Mouse (Mus musculus) heart, postnatal 14 days (tissue): ENCODE measurements around the gene Lcorl. TPM values are rescaled to one million over a fixed set of nuclear protein-coding genes. Genes with fewer than 3 reads are reported as not detected.

Experiments used
- DNase-seq, 2 experiments: peaks; one replicate each; pipeline ENCODE4 v3.0.0; 2021 to 2022
- intact Hi-C: fragments of 180-260 bp; cut with DNase I; formaldehyde crosslinking; loops from one replicate; pipeline ENCODE4 v1.15.1; 2025
- long read RNA-seq, 2 experiments: library from polyadenylated mRNA; stranded (forward); transcript quantifications; one replicate each; pipeline ENCODE4 v2.0.0; 2021
- total RNA-seq, 2 experiments: library from RNA; stranded (reverse); gene quantifications; 2 replicates each; pipeline ENCODE4 v1.2.3; 2021

Lcorl gene
- total RNA-seq: 10 to 100 TPM; 11.2 to 11.7 TPM
- long read RNA-seq, experiment 1, full-length matches to known transcripts: 4 of 6 reads
- long read RNA-seq, experiment 1, partial matches to known transcripts: 0 of 6 reads
- long read RNA-seq, experiment 1, other reads (novel, unspliced or antisense): 2 of 6 reads
- long read RNA-seq, experiment 2, full-length matches to known transcripts: 2 of 3 reads
- long read RNA-seq, experiment 2, partial matches to known transcripts: 0 of 3 reads
- long read RNA-seq, experiment 2, other reads (novel, unspliced or antisense): 1 of 3 reads

DNA sequence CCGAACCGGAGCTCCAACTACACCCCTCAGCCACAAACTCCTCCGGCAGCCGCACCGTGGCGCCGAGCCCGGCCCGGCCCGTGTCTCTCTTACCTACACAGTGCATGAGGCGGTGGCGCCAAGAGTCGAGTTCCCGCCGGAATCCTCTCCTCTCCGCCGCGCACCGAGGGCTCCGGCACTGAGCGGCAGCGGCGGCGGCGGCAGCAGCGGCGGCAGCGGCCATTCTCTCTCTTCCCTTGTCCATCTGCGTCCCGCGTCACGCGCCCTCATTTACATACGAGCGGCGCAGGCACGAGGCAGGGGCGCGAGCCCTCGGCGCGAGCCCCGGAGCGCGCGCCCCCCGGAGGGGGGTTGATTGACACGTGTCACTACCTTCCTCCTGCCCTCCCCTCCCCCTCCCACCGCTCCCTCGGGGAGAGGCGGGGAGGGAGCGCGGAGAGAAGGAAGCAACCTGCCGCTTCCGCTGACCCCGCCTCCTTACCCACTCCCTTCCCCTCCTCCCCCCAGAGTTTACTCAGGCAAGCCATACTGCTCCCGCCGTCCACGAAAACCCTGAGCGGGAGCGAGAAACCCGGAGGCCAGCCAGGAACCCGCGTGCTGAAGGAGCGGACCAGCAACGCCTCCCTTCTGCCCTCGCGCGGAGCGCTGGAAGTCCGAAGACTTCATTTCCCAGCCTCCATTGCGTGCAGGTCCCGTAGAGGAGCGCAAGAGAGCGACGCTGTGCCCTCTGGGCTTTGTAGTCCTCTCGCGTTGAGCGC lies at the start of gene Lcorl:
Gene Lcorl, minus strand, starts transcription at position 362 of the 758 bp plus-strand sequence.
- peak; percentile 93 for DNase-seq
- intact Hi-C loops: loop anchor here (5.0 kb wide), 4 partner anchors 100 to 490 kb away; no protein-coding TSS in a partner anchor

DNA sequence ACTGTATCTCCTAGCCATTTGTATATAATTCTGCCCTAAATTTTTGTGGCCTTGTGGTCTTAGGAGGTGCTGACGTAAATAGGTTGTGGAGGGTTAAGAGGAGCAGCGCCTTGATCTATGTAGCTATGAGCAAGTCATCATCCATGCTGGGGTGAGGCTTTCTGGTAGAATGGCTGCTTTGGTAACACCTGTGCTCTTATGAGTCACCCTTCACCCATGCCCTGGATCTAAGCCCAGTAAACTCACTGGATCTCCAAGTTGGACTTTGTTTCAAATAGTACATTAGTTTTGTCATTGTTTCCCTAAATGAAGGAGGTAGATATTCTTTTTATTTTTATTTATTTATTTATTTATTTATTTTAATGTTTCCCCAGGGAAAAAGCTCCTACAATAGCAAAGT lies 47.3 kb upstream of the Lcorl start:
- DNase-seq: no peak
- intact Hi-C loops: no loop called here

DNA sequence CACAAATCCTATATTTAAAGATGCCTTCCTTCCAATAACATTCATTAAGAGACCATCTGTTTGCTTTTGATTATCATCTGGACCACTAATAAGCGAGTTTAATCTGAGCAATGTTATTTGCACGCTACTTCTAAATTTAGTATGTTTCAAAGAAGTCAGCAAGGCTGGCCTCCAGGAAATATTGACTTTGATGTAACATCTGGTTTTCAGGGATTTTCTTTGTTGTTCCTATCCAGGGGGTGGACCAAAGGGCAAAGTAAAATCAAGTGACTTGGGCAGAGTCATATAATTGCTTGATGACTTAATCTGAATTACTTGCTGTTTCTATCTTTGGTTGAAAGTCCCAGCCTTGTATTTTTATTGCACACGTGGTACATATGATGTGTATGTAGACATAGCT lies 45.8 kb upstream of the Lcorl start:
- intact Hi-C loops: no loop called here
- DNase-seq: no peak

DNA sequence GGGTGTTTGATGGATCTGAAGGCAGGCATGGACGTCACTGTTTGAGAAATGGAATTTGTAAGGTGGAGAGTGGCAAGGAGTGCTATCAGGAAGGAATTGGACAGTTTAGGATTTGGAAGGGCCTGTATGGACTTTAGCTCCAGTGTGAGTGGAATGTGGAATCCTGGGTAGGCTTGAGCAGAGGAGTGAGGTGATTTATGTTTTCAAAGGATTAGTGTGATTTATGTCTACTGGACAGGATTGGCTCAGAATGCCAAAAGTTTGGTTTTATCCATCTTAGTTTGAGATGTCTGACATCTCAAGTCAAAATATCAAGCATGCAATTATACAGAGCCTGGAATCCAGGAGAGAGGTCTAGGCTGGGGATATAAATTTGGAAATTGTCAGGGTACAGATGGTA lies 37.9 kb upstream of the Lcorl start:
- intact Hi-C loops: no loop called here
- no peak for DNase-seq

DNA sequence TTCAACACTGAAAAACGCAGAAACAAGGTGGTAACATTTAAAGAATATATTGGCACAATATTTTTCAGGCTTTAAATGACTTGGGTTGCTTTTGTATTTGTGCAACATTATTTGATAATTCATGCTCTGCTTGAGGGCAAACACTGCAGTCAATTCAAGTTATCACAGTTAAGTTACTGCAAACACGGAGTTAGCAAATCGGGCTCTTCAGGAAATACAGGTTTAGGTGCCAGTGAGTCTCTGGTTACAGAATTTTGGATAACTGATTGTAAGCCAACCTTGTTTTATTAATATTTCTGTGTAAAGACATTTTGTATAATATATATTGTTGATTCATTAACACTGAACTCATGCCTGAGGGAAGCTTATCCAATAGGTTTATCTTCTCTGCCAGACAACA lies 36.3 kb upstream of the Lcorl start:
- DNase-seq: no peak
- intact Hi-C loops: no loop called here

DNA sequence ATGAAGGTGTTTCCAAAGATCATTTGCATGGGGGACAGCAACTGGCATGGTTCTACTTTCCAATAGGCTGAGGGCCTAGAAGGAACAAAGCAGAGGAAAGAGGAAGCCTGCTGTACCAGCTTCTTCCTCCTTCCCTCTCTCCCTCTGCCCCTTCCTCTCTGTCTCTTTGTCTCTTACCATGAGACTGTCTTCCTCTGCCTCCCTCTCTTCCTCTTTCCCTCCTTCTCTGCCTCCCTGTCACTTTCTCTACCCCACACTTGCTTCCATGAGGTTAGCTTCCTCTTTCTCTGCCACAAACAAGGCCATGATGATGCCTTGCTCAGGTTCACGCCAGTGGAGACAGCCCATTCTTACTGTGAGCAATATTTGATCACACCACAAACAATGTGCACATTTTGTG lies 18.9 kb upstream of the Lcorl start:
- intact Hi-C loops: no loop called here
- no peak for DNase-seq

DNA sequence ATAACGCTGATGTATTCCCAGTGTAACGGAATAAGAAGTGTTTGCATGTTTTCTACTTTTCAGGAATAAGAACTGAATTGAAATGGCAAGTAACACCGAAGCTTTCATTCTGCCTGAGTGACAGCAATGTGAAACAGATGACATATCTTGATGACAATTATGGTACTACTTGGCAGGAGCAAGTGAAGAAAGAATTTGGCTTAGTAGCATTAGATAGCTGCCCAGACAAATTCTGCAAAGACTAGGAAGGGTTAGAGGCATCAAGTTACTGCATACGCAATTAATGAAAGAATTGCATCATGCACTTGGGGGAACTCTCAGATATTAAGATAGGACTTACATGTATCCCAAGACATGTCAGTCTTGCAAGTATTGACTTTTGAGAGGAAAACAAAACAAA lies 18.1 kb upstream of the Lcorl start:
- DNase-seq: no peak
- intact Hi-C loops: no loop called here

DNA sequence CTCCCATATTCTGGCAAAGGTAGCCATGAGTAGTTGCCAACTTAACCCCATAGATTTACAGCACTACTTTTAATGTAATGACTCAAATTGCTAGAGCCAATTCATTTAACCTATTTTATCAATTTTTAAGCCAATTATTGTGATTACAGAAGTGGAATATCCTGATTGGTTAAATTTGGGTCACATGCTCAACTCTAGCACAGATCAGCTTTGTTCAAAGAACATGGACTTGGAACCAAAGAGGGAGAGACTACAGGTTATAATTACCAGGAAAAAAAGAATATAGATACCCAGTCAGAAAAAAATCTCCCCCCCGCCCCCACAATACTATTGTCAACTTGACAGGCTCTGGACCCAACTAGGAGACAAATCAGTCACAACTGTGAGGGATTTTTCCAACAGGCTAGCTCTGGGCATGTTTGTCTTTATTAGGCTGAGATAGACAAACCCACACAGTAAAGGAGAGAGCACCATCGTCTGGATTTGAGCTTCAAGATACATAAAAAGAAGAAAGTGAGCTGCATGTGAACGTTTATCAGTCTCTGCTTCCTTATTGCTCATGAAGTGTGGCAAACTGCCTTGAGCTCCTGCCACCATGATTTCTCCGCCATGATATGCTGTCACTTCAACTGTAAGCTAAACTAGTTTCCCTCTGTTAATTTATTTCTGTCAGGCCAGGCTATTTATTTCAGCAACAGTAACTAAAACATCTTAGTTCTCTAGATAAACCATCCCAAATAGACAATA lies 17.0 kb upstream of the Lcorl start:
- no peak for DNase-seq
- intact Hi-C loops: no loop called here

DNA sequence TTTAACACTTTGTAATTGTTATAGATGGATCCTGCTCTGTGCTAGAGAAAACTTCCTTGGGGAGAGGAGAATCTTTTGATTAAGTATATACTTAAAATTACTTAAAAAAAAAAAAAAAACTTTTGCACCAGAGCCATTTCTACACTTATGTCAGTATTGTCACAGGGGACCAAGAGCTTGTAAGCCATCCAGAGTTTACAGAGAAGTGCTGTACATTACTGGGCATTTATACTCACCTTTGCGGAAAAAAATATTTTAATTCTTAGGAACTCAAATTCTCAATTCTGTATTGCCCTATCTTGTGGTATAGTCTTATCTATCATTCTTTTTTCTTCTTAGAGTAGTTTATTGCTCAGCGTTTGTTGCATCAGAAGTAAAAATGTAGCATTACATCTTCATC lies 953 bp upstream of the Lcorl start:
- intact Hi-C loops: loop anchor here (5.0 kb wide), 4 partner anchors 101 to 489 kb away; no protein-coding TSS in a partner anchor
- no peak for DNase-seq

DNA sequence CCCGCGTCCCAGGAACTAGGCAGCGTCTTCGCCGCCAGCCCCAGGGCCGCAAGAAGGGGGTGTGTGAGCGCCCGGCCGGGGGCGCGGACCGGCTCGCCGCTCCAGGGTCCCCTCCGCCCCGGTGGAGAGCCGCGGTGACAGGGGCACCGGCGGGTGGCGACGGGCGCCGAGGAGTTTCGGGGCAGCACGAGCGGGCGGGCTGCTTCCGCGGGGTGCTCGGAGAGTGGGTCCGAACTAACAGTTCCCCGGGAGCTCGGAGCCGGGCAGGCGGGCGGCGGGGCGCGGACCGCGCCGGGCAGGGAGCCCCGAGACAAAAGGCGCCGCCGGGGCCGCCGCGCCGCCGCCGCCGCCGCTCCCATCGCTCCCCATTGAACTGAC lies 550 bp downstream of the Lcorl start:
- DNase-seq: peak in 1 of 2 experiments; percentile 40
- intact Hi-C loops: loop anchor here (5.0 kb wide), 4 partner anchors 100 to 490 kb away; no protein-coding TSS in a partner anchor

DNA sequence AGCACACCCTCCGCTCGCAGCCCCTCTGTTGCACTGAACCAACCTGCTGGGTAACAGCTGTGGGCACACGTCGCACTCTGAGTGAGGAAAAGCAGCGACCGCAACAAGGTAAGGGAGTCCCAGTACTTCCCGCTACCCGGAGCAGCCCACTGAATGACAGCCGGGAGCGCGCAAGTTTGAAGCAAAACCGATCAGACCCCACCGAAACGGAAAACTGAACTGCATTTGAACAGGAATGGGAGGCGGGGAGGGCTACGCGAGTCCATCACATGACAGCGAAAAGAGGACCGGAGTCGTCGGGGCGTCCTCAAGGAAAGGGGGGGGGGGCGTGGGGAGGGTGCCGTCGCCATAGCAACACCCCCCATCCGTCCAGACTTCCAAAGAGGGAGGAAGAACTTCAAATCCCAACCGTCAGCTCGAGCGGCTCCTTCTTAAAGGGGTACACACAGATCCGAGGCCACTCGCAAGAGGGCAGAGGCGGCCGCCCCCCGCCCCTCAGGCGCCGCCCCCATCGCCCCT lies 1.1 kb downstream of the Lcorl start:
- peak; percentile 57 to 58 for DNase-seq
- intact Hi-C loops: loop anchor here (5.0 kb wide), 4 partner anchors 99 to 491 kb away; no protein-coding TSS in a partner anchor

DNA sequence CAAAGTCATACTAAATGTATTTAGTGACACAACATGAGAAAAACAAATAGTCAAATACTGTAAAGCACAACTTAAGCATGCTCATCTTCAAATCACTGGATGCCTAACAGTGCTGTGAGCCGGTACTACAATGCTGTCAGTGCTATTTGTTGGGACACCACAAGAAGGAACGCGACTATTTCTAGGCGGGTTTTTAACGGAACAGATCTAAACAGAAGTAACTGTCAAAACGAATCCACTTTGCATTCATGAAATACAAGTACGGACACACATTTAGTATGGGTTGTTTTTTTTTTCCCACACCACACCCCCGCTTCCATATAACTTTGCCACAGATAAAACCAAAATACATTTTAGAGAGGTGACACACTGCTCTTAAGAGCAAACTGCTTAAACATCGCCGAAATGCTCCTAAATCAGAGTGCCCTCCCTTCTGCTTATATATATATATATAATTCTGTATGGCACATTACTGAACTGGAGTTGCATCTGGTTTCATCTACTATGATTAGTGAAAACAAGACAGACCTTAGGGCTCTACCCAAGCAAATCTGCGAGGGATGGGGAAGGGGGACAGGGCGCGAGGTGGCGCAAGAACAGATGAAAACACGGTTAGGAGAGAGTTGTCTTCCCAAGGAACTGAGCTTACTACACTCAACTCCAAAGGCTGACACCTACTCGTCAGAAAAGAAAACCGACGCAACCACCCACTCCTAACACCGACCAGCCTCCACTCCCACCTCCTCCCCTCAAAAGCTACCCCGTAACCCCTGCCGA lies 1.7 kb downstream of the Lcorl start:
- intact Hi-C loops: loop anchor here (5.0 kb wide), 4 partner anchors 98 to 492 kb away; no protein-coding TSS in a partner anchor
- peak; percentile 48 to 58 for DNase-seq

DNA sequence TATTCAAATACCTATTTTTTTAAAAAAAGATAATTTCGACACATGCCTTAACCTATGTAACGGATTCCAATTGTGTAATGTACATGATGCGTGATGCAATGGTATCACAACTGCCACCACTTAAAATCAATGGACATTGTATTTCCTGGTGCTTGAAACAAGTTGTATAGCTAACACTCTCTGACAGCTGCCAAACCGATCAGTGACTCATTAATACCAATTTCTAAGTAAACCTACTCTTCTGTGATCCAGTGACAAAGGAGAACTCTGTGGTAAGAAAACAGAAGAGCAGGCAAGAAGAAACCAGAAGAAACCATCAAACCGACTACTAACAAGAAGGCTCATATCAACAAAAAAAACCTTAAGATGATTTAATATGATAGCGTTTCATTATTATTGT lies 12.7 kb downstream of the Lcorl start:
- intact Hi-C loops: no loop called here
- no peak for DNase-seq

DNA sequence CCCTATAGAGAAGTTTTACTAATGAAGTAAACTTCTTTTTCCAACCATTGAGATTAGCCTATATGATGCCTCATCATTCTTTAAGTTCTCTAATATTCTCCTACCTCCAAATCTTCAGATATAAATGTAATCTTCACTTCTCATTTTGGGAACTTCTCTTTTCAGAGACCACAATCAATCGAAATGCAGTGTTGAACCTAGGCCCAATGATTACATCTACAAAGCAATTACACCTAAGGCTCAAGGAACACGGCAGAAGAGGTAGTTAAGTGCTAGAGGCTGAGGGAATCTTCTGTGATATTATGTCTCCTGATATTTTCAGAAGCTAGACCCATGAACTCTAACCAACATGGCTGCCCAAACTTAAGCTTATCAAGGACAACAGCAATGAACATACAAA lies 22.3 kb downstream of the Lcorl start:
- intact Hi-C loops: no loop called here
- no peak for DNase-seq

DNA sequence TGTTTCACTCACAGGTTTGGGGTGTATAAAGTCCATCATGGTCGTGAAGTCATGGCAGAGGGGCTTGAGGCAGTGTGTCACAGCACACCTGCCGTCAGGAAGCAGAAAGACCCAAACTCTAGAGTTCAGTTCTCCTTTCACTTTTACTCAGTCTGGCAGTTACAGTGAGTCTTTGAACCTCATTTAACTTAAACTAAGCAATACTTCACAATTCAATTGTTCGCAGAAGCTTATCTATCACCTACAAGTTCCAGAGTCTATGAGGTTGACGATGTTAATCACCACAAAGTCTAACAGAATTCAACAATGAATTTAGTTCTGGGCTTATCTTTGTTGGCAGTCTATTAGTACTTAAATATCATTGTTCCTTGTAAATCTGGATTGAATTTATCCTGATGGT lies 45.9 kb downstream of the Lcorl start:
- intact Hi-C loops: loop anchor here (2.0 kb wide), 1 partner anchor 13 kb away; no protein-coding TSS in a partner anchor
- no peak for DNase-seq

DNA sequence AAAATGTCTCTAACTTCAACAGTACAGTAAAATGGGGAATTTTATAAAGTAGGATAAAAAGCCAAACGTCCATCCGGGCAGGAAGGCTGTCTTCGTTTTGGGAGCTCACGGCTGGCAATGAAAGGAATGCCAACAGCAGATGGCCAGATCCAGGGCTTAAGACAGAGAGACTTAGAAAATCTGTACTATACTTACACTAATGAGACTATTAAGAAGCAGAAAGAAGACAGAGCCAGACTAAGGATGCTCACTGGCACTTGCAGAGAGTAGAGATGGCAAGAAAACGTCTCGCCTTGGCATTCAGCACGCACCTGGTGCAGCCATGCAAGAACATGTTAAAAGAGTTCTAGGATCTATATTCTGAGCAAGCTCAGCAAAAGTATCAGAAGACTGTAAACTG lies 65.6 kb downstream of the Lcorl start:
- intact Hi-C loops: no loop called here
- no peak for DNase-seq

DNA sequence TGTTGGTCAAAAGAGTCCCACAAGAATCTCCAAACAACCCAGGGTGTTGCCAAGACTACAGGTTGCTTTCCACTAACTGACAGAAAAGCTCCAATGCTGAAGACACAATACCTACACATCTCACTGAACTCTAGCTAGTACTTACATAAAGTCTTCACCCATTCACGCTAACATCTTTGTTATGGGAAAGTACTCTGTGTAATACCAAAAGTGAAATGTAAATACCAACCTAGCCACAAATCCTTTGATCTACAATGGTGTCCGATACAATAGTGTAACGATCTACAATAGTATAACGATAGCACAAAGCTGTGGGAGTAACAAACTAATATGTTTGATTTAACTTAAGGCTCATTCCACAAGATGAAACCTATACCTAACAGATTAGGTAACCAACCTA lies 67.2 kb downstream of the Lcorl start:
- intact Hi-C loops: no loop called here
- no peak for DNase-seq

DNA sequence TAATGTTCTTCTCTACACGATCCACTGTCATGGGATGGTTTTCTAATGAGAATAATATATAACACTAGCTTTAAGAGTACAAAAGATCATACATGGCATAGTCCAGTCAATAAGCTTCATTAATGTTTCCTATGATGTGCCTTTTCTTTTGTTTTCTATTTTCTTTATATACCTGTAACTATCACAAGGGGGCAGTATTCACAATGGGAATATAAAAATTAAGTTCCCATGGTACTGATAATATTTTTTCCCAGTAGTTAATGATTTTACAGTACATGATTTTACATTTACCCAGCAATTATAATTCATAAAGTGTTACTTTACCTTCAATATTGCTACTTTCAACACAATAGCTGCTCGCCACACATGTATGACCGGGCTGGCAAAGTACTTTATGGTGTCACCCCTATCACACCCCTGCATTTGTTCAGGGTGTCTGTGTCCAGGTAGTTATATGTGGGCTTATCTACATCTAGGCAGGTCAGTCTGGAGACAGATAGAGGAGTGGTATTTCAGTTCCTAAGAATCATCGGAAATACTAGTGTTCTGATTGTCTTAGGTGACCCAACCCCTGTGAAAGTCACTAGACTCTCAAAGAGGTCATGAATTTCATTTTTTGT lies 99.8 kb downstream of the Lcorl start:
- intact Hi-C loops: loop anchor here (1.0 to 10.0 kb wide), 3 partner anchors 100 to 590 kb away; partner anchors contain the start of gene Lcorl
- no peak for DNase-seq

DNA sequence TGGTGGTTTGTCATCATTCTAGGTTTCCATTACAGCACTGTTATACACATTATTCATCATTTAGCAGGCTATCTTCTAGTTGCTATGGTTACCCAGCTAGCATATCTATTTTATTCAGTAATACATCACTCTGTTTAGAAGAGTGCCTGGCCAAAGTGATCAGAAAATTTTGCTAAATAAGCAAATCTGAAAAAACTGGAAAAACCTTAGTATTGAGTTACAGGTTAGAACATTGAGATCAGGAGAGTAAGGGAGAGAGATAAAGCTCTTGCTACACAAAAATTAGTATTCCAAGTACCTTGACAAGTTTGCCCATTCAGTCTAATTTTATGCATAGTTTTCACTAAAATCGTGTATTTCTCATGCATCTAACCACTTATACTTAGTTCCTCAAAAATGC lies 119.5 kb downstream of the Lcorl start:
- intact Hi-C loops: no loop called here
- DNase-seq: no peak

DNA sequence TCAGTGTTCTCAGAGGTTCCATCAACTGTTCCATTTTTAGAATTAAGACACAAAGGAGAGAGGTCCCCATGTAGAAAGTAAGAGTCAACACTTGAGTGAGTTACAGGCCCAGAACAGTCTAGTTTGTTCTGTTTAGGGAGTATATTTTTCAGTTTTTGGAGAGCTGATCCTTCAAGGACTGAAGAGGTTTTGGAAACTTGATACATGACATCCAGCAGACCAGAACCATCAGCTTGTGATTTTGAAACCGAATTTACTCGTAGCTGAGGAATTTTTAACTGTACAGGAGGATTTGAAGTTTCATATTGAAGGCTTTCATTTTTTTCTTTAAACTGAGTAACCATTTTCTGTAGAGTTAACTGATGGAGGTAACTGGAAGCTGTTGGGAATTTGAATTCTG lies 123.7 kb downstream of the Lcorl start:
- no peak for DNase-seq
- intact Hi-C loops: no loop called here
